Mouse (Mus musculus) heart, adult 2 months (tissue): Measurements from ENCODE around the gene Vwf.

ENCODE experiments used
- CTCF ChIP-seq: fragments of 200-600 bp; IDR thresholded peaks from 2 replicates; pipeline ENCODE4 v1.8.1; 2022; ENCODE audit warnings: antibody characterized with exemption, mild to moderate bottlenecking, moderate library complexity
- EP300 ChIP-seq: fragments of 200-500 bp; IDR thresholded peaks from 2 replicates; pipeline ENCODE4 v1.6.1; 2011; ENCODE audit warnings: low read depth, low read length, control low read depth; ENCODE audit not compliant: insufficient read depth
- POLR2A ChIP-seq: fragments of 200-500 bp; IDR thresholded peaks from 2 replicates; pipeline ENCODE4 v1.6.1; 2011; ENCODE audit warnings: mild to moderate bottlenecking, low read depth, low read length, control low read depth; ENCODE audit not compliant: insufficient read depth

DNA sequence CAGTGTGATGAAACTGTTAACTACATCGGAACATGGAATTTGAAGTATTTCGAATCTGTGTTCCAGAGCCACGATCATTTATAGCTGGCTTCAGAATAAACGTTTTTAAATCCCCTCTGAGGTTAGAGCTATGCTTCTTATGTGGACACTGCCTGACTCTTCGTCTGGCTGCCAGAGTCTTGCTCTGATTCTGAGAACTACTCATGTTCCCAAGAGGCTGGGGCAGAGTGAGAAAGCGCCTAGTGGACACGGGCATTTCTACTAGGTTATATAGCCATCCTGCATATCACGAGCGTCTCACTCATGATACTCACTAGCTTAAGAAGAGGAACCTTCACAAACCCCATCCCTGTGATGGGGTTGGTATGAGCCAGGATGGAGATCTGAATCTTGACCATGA lies 30.7 kb downstream of the Vwf start:
- TF ChIP-seq POLR2A (no peak), CTCF (no peak), EP300 (no peak)
